Mouse (Mus musculus) heart, adult 2 months (tissue): ENCODE data around the gene Ern1.

Source experiments
- CTCF ChIP-seq: fragments of 200-600 bp; IDR thresholded peaks from 2 replicates; pipeline ENCODE4 v1.8.1; 2022; ENCODE audit warnings: antibody characterized with exemption, mild to moderate bottlenecking, moderate library complexity
- POLR2A ChIP-seq: fragments of 200-500 bp; IDR thresholded peaks from 2 replicates; pipeline ENCODE4 v1.6.1; 2011; ENCODE audit warnings: mild to moderate bottlenecking, low read depth, low read length, control low read depth; ENCODE audit not compliant: insufficient read depth

- TF ChIP-seq CTCF (no peak), POLR2A (no peak)
Observed at GRCm38 (mm10) chr11:106365366-106365765, 122.3 kb downstream of the Ern1 start, which contains the start of gene Prr29.
